Mouse (Mus musculus): Measurements from ENCODE around the gene Fen1. TPM values are rescaled to one million over a fixed set of nuclear protein-coding genes. Genes with fewer than 3 reads are reported as not detected.
A peak's percentile ranks its signal among the peaks of the same experiment; 100 is the strongest.

Gene Fen1
- polyA plus RNA-seq, 1 experiment from 2014 or later = 18.7 TPM

DNA sequence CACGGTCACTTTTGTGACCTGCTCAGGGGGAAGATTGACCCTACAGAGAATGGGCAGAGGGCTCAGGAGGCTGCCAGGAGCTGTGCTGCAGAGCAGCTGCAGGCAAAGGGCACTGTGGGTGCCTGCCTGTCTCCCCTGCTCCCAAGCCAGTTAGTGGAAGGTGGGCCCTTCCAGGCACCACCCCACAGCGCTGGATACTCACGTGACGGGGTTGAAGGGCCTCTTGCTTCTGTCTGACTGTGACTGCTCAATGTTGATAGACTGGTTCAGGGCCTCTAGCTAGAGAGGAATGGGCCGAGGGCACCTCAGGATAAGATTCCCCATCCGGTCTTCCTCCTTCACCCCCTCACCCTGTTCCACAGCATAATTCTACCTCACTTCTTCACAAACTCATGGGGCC, 15.6 kb upstream of the Fen1 start:
- Histone ChIP-seq H3K27ac (ENCODE audit: low read length) (0 out of 2 replicates have a peak overlapping the region, but pooled peaks have one; percentile 6), H3K36me3 (ENCODE audit: insufficient read depth, low read length) (no peaks in the 10 kb centered on the region), H3K4me3 (ENCODE audit: low read depth, low read length) (no peak overlapping the region), H3K4me1 (ENCODE audit: insufficient read depth, low read depth, low read length) (peaks cover under 1% of the 10 kb centered on the region; the same call in 1 of the 2 replicates), H3K4me2 (replicated peaks; ENCODE audit: low read depth, low read length) (no peak overlapping the region), H3K9ac (replicated peaks; ENCODE audit: low read depth) (no peak overlapping the region), H3K9me3 (ENCODE audit: low read length) (no peaks in the 10 kb centered on the region), H3K27me3 (replicated peaks; ENCODE audit: insufficient read depth, low read length) (no peaks in the 10 kb centered on the region)
- ATAC-seq (peak; percentile 79), DNase-seq (ENCODE audit: low spot score) (peak; percentile 65)
- WGBS = 39% methylated on average over 4 of the region's 6 CpGs
- TF ChIP-seq EP300 (IDR thresholded peaks at IDR 0.05) = no peak
- TF ChIP-seq CTCF (IDR thresholded peaks at IDR 0.05) = no peak

GRCm38 (mm10) chr19:10219108-10219507, 15.1 kb upstream of the Fen1 start:
- no peaks in the 10 kb centered on the region for H3K27me3 ChIP-seq (replicated peaks; ENCODE audit: insufficient read depth, low read length)
- ATAC-seq (peak; percentile 73), DNase-seq (ENCODE audit: low spot score) (peak; percentile 73)
- 44% methylated on average over 3 of the region's 3 CpGs for WGBS
- no peak overlapping the region for H3K4me2 ChIP-seq (replicated peaks; ENCODE audit: low read depth, low read length)
- no peaks in the 10 kb centered on the region for H3K9me3 ChIP-seq (ENCODE audit: low read length)
- H3K36me3 ChIP-seq (ENCODE audit: insufficient read depth, low read length) = no peaks in the 10 kb centered on the region
- TF ChIP-seq EP300 (IDR thresholded peaks at IDR 0.05) (no peak), CTCF (IDR thresholded peaks at IDR 0.05) (peak; percentile 80)
- 0 out of 2 replicates have a peak overlapping the region, but pooled peaks have one; percentile 6 for H3K27ac ChIP-seq (ENCODE audit: low read length)
- no peaks in the 10 kb centered on the region for H3K4me1 ChIP-seq (ENCODE audit: insufficient read depth, low read depth, low read length)
- H3K4me3 ChIP-seq (ENCODE audit: low read depth, low read length) = no peak overlapping the region
- H3K9ac ChIP-seq (replicated peaks; ENCODE audit: low read depth) = no peak overlapping the region

DNA sequence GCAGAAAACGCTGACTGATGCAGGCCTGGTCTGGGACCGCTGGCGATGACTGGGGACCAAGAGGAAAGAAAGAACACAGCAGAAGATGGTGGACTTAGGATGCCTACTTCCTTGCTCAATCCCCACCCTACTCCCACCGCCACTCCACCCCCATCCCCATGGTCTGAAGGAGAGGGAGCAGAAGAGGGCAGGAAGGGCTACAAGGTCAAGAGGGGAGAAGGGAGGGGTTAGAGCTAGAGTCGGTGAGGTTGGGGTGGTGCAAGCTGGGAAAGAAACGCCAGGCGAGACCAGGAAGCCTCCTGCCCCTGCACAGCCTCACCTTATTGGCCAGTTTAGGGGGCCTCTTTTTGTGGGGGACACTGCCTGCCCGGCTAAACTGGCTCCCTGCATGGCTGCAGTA, 12.1 kb upstream of the Fen1 start:
- Histone ChIP-seq H3K4me3 (ENCODE audit: low read depth, low read length) (no peak overlapping the region), H3K9me3 (ENCODE audit: low read length) (no peaks in the 10 kb centered on the region), H3K4me1 (ENCODE audit: insufficient read depth, low read depth, low read length) (no peaks in the 10 kb centered on the region), H3K27ac (ENCODE audit: low read length) (no peak overlapping the region), H3K27me3 (replicated peaks; ENCODE audit: insufficient read depth, low read length) (no peaks in the 10 kb centered on the region), H3K36me3 (ENCODE audit: insufficient read depth, low read length) (peaks cover 13% of the 10 kb centered on the region; the same call in 1 of the 2 replicates), H3K9ac (replicated peaks; ENCODE audit: low read depth) (no peak overlapping the region), H3K4me2 (replicated peaks; ENCODE audit: low read depth, low read length) (no peak overlapping the region)
- DNase-seq (ENCODE audit: low spot score) = no peak
- TF ChIP-seq CTCF (IDR thresholded peaks at IDR 0.05) = no peak
- no peak for TF ChIP-seq EP300 (IDR thresholded peaks at IDR 0.05)
- no peak for ATAC-seq
- WGBS = 63% methylated on average over 7 of the region's 8 CpGs

GRCm38 (mm10) chr19:10213796-10214471, 10.0 kb upstream of the Fen1 start:
- WGBS = 80% methylated on average over 10 of the region's 10 CpGs
- Histone ChIP-seq H3K4me2 (replicated peaks; ENCODE audit: low read depth, low read length) (no peak overlapping the region), H3K4me1 (ENCODE audit: insufficient read depth, low read depth, low read length) (no peaks in the 10 kb centered on the region), H3K9me3 (ENCODE audit: low read length) (no peaks in the 10 kb centered on the region), H3K27ac (ENCODE audit: low read length) (no peak overlapping the region), H3K36me3 (ENCODE audit: insufficient read depth, low read length) (peaks cover 28% of the 10 kb centered on the region), H3K27me3 (replicated peaks; ENCODE audit: insufficient read depth, low read length) (no peaks in the 10 kb centered on the region), H3K9ac (replicated peaks; ENCODE audit: low read depth) (no peak overlapping the region), H3K4me3 (ENCODE audit: low read depth, low read length) (no peak overlapping the region)
- DNase-seq (ENCODE audit: low spot score) = no peak
- no peak for TF ChIP-seq EP300 (IDR thresholded peaks at IDR 0.05)
- no peak for TF ChIP-seq CTCF (IDR thresholded peaks at IDR 0.05)
- no peak for ATAC-seq

- Histone ChIP-seq H3K4me2 (replicated peaks; ENCODE audit: low read depth, low read length) (no peak overlapping the region), H3K4me3 (ENCODE audit: low read depth, low read length) (no peak overlapping the region), H3K4me1 (ENCODE audit: insufficient read depth, low read depth, low read length) (no peaks in the 10 kb centered on the region), H3K9ac (replicated peaks; ENCODE audit: low read depth) (no peak overlapping the region), H3K36me3 (ENCODE audit: insufficient read depth, low read length) (peaks cover 42% of the 10 kb centered on the region), H3K9me3 (ENCODE audit: low read length) (no peaks in the 10 kb centered on the region), H3K27me3 (replicated peaks; ENCODE audit: insufficient read depth, low read length) (no peaks in the 10 kb centered on the region), H3K27ac (ENCODE audit: low read length) (no peak overlapping the region)
- WGBS = 78% methylated on average over 4 of the region's 4 CpGs
- ATAC-seq (no peak), DNase-seq (ENCODE audit: low spot score) (no peak)
- TF ChIP-seq CTCF (IDR thresholded peaks at IDR 0.05) (no peak), EP300 (IDR thresholded peaks at IDR 0.05) (no peak)
Measured at GRCm38 (mm10) chr19:10210885-10211284, 6.9 kb upstream of the Fen1 start.

- Histone ChIP-seq H3K36me3 (ENCODE audit: insufficient read depth, low read length) (peaks cover 42% of the 10 kb centered on the region), H3K9me3 (ENCODE audit: low read length) (no peaks in the 10 kb centered on the region), H3K9ac (replicated peaks; ENCODE audit: low read depth) (no peak overlapping the region), H3K4me1 (ENCODE audit: insufficient read depth, low read depth, low read length) (no peaks in the 10 kb centered on the region), H3K4me3 (ENCODE audit: low read depth, low read length) (no peak overlapping the region), H3K27me3 (replicated peaks; ENCODE audit: insufficient read depth, low read length) (no peaks in the 10 kb centered on the region), H3K27ac (ENCODE audit: low read length) (no peak overlapping the region), H3K4me2 (replicated peaks; ENCODE audit: low read depth, low read length) (no peak overlapping the region)
- WGBS = 65% methylated on average over 3 of the region's 3 CpGs
- TF ChIP-seq CTCF (IDR thresholded peaks at IDR 0.05) = no peak
- DNase-seq (ENCODE audit: low spot score) (no peak), ATAC-seq (no peak)
Measured at GRCm38 (mm10) chr19:10208851-10209250, 4.9 kb upstream of the Fen1 start.
